Mouse (Mus musculus) macrophage (primary cell): Measurements from ENCODE around the gene Rab43. TPM values are rescaled to one million over a fixed set of nuclear protein-coding genes. Genes with fewer than 3 reads are reported as not detected.

ENCODE experiments used
- H3K27ac ChIP-seq: fragments of 350-480 bp; formaldehyde crosslinking; 2 replicates; pipeline ENCODE4 v1.9.0; 2021
- H3K36me3 ChIP-seq: fragments of 350-480 bp; formaldehyde crosslinking; 2 replicates; pipeline ENCODE4 v1.9.0; 2021; ENCODE audit errors: inconsistent target
- H3K4me3 ChIP-seq: fragments of 350-480 bp; formaldehyde crosslinking; 2 replicates; pipeline ENCODE4 v1.9.0; 2021; ENCODE audit errors: inconsistent target
- H3K79me2 ChIP-seq: fragments of 350-480 bp; formaldehyde crosslinking; 2 replicates; pipeline ENCODE4 v1.9.0; 2021; ENCODE audit errors: inconsistent target
- WGBS: methylation state at CpG from one replicate; pipeline ENCODE4 v1.1.7; 2026; ENCODE audit warnings: inconsistent platforms; ENCODE audit not compliant: missing documents; 5-methylcytosine and 5-hydroxymethylcytosine counted together
- polyA plus RNA-seq: library from polyadenylated mRNA; stranded (reverse); fragments of 250-400 nt; gene quantifications from 3 replicates; pipeline ENCODE4 v1.2.4, GENCODE M21; 2018; ENCODE audit warnings: inconsistent platforms

The Rab43 gene
- polyA plus RNA-seq, 1 experiment from 2014 or later = 35.5 TPM

DNA sequence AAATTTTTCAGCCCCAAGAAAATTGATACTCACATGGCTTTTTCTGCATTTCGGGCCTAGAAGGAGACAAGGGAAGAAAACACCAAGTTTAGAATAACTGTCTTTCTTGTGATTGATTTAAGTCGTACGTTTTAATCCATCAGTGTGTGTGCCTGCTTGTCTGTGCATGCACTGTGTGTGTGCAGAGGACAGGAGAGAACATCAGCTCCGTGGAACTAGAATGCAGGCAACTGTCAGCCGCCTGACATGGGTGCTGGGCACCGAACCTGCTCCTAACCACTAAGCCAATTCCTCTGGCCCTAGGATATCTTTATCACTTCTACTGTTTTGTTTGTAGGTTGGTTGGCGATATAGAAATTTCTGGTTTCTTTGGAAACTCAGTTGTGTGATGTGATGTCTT, 23.7 kb upstream of the Rab43 start, which contains the start of gene Gm45140:
Gm45140 (minus strand) TSS at position 101 of the 400 bp plus-strand sequence.
- Histone ChIP-seq H3K79me2 (peaks cover 23% of the 10 kb centered on the region), H3K27ac (no peak within 1 kb of the TSS), H3K36me3 (peaks cover 18% of the 10 kb centered on the region; the same call in 1 of the 2 replicates), H3K4me3 (no peak within 1 kb of the TSS)
- WGBS = 90% methylated on average over 6 of the region's 7 CpGs

- H3K27ac ChIP-seq = no peak overlapping the region
- H3K79me2 ChIP-seq = no peaks in the 10 kb centered on the region
- H3K4me3 ChIP-seq = no peak overlapping the region
- 100% methylated on average over 2 of the region's 2 CpGs for WGBS
- H3K36me3 ChIP-seq = peaks cover 81% of the 10 kb centered on the region
These were observed 8.4 kb upstream of the Rab43 start for GRCm38 (mm10) chr6:87820366-87820765.

GRCm38 (mm10) chr6:87814486-87814885, 2.5 kb upstream of the Rab43 start:
- no peak overlapping the region for H3K4me3 ChIP-seq
- 95% methylated on average over 5 of the region's 5 CpGs for WGBS
- peaks cover 18% of the 10 kb centered on the region for H3K79me2 ChIP-seq
- H3K27ac ChIP-seq = no peak overlapping the region
- H3K36me3 ChIP-seq = peaks cover 30% of the 10 kb centered on the region

DNA sequence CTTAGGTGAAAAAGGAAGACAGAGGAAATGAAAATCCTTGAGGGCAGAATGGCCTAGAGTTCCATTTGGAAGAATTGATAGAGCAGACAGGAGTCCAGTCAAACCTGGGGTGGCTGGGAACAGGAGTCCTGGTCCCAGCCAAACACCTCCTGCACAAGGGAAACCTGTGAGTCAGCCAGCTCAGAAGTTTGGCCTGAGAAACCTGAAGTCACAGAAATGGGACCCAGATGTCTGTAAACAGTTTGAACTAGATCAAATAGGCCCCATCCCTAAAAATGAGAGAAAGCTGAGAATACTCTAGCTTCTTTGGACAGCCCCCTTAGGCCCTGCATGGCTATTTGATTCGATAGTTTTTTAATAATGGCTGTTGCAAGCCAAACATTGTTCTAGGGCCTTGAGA, 692 bp upstream of the Rab43 start:
- no peak overlapping the region; the same call in 1 of the 2 replicates for H3K4me3 ChIP-seq
- peaks cover 12% of the 10 kb centered on the region; the same call in 1 of the 2 replicates for H3K36me3 ChIP-seq
- H3K79me2 ChIP-seq = peaks cover 32% of the 10 kb centered on the region
- no peak overlapping the region for H3K27ac ChIP-seq
- 93% methylated on average over 1 of the region's 1 CpGs for WGBS

DNA sequence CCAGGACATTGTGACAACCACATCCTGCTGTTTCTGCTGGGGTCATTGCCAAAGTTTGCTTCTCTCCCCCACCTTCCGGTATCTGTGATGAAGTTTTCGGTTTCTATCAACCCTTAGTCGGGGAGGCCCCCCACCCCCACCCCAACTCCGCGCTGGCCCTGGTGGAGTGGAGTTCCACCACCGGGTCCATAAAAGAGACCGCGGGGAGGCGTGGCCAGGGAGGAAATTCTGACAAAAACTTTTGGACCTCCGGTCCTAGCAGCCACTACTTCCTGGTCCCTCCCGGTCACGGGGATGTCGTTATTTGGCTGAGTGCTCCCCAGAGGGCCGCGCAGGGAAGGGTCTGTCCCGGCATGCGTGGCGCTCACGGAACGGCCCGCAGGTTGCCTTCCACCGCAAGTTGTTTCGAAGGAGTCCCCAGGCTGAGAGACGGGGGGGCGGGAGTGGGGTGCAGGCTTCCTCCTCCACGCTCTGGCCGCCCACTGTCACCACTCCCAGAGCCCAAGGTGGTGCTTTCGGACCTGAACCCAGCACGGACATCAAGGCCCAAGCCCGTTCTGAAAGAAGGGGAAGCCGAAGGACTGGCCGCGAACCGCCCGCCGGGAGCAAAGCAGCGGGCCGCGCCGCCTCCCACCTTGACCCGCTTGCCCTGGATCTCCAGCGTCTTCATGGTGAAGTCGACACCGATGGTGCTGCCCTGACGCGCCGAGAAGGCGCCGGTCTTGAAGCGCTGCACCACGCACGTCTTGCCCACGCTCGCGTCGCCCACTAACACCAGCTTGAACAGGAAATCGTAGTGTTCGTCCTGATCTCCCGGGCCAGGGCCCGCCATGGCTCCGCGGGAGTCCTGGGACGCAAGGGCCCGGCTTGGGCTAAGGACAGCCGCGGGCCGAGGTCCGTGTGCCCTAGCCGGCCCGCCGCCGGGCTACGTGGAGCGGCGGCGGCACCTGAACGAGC, 973 bp downstream of the Rab43 start:
- Histone ChIP-seq H3K79me2 (peaks cover 45% of the 10 kb centered on the region), H3K27ac (peak overlapping the region; percentile 61), H3K36me3 (no peaks in the 10 kb centered on the region), H3K4me3 (peak overlapping the region; percentile 53)
- WGBS = under 1% methylated on average over 52 of the region's 77 CpGs

GRCm38 (mm10) chr6:87810311-87810710, 1.7 kb downstream of the Rab43 start:
- WGBS = 15% methylated on average over 6 of the region's 6 CpGs
- peak overlapping the region; percentile 53 for H3K4me3 ChIP-seq
- peak overlapping the region; percentile 61 for H3K27ac ChIP-seq
- no peaks in the 10 kb centered on the region for H3K36me3 ChIP-seq
- H3K79me2 ChIP-seq = peaks cover 52% of the 10 kb centered on the region

DNA sequence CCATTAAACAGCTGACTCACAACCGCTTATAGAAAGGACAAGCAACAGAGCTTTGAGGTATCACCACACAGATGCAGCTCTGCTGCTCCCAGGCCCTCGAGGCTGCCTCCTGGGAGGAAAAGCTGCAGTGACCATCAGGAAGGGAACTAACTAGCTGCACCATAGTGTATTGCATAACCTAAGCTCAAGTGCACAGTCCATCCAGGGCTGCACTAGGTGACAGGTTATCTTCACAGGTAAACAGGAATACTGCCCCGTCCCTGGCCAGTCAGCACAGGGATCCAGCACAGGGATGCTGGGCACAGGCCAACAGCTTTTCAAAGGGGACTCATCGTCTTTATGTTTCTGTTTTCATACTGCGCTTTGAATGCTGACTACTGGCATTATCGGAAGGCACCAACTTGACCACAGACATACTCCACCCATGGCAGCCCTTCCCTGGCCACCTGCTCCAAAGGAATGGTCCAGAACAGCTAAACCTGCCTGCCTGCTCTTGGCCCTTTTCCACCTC, 2.3 kb downstream of the Rab43 start:
- Histone ChIP-seq H3K4me3 (peak overlapping the region; percentile 53), H3K27ac (peak overlapping the region; percentile 61), H3K79me2 (peaks cover 58% of the 10 kb centered on the region), H3K36me3 (no peaks in the 10 kb centered on the region)
- WGBS = 42% methylated on average over 6 of the region's 6 CpGs

DNA sequence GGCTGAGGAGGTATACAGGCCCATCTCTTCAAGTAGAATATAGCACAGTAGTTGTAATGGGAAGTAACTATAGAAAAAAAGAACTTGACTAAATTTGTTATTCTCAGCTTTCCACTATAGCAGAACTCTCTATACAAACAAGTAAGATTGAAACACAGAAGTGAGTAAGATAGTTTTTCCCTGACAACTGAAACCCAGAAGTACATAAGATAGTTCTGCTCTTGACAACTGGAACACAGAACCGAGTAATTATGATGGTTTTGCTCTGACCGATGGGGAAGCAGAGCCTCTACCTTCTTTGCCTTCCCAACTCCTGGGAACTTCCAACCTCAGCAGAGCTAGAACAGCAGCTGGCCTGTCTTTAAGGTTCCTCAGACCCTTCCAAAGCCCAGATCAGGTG, 2.8 kb downstream of the Rab43 start:
- H3K27ac ChIP-seq = peak overlapping the region; percentile 61
- peaks cover 63% of the 10 kb centered on the region for H3K79me2 ChIP-seq
- 16% methylated on average over 2 of the region's 2 CpGs for whole genome bisulfite sequencing
- no peaks in the 10 kb centered on the region for H3K36me3 ChIP-seq
- no peak overlapping the region; the same call in 1 of the 2 replicates for H3K4me3 ChIP-seq

GRCm38 (mm10) chr6:87808521-87808920, 3.4 kb downstream of the Rab43 start:
- Histone ChIP-seq H3K36me3 (no peaks in the 10 kb centered on the region), H3K27ac (peak overlapping the region; percentile 61), H3K79me2 (peaks cover 69% of the 10 kb centered on the region), H3K4me3 (no peak overlapping the region)
- WGBS = 76% methylated on average over 3 of the region's 3 CpGs

DNA sequence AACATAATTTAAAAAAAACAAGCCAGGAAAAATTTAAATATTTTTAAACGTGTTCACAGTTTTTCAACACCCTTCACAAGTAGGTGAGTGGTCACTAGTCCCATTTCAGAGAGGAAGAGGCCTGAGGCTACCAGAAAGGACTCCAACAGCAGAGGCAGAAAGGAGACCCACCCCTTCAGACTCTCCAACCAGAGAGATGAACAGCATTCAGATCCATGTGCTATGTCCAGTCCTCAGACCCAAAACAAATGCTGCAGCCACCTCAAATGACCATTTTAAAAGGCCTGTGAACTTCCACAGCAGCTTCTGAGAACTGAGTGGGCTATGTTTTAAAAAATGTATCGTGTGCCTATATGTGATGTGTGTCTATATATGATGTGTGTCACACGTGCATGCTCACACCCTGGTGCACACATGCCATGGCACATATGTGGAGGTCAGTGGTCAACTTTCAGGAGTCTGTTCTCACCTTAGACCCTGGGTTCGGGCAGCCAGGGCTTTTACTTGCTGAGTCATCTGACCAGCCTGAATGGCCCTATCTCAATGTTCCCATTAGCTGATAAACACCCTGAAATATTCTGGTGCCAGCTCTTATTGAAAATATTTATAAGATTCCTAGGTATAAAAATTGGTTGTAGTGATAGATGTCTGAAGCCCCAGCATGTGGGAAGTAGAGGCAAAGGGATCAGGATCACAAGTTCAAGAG, 4.1 kb downstream of the Rab43 start:
- H3K36me3 ChIP-seq = no peaks in the 10 kb centered on the region
- H3K79me2 ChIP-seq = peaks cover 76% of the 10 kb centered on the region
- no peak overlapping the region for H3K4me3 ChIP-seq
- 85% methylated on average over 4 of the region's 4 CpGs for WGBS
- peak overlapping the region; percentile 61; the same call in 1 of the 2 replicates for H3K27ac ChIP-seq

DNA sequence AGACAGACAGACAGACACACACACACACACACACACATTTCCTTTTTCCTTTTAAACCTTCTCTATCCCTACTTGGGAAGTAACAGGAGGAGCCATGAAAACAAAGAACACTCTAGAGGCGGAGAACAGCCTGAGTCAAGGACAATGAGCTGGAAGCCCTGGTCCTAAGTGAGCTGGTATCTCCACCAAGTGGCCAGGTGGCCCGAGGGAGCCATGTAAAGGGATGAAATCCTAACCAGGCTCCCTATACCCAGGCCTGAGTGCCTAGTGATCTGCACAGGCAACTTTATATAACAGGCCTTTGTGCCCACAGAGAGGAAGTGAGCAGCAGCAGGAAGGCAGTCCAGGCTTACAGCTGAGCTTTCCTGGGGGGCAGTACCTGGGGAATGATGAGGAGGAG, 5.1 kb downstream of the Rab43 start:
- peak overlapping the region; percentile 61 for H3K27ac ChIP-seq
- no peaks in the 10 kb centered on the region for H3K36me3 ChIP-seq
- H3K4me3 ChIP-seq = no peak overlapping the region
- WGBS = 50% methylated on average over 2 of the region's 2 CpGs
- peaks cover 86% of the 10 kb centered on the region for H3K79me2 ChIP-seq

GRCm38 (mm10) chr6:87806028-87806427, 5.9 kb downstream of the Rab43 start:
- H3K36me3 ChIP-seq = no peaks in the 10 kb centered on the region

GRCm38 (mm10) chr6:87805448-87805847, 6.5 kb downstream of the Rab43 start:
- Histone ChIP-seq H3K4me3 (no peak overlapping the region), H3K36me3 (no peaks in the 10 kb centered on the region; the same call in 1 of the 2 replicates), H3K27ac (peak overlapping the region; percentile 58), H3K79me2 (peaks cover 92% of the 10 kb centered on the region)
- WGBS = 91% methylated on average over 7 of the region's 7 CpGs

More at GRCm38 (mm10) chr6:87806028-87806427, 5.9 kb downstream of the Rab43 start:
- Histone ChIP-seq H3K79me2 (peaks cover 92% of the 10 kb centered on the region), H3K27ac (peak overlapping the region; percentile 58), H3K4me3 (no peak overlapping the region)
- 0% methylated on average over 2 of the region's 2 CpGs for WGBS

- Histone ChIP-seq H3K4me3 (no peak overlapping the region), H3K27ac (0 out of 2 replicates have a peak overlapping the region, but pooled peaks have one; percentile 4), H3K79me2 (peaks cover 92% of the 10 kb centered on the region), H3K36me3 (no peaks in the 10 kb centered on the region; the same call in 1 of the 2 replicates)
- WGBS = 82% methylated on average over 7 of the region's 7 CpGs
These were observed 7.1 kb downstream of the Rab43 start for GRCm38 (mm10) chr6:87804886-87805285.
